Mouse (Mus musculus): ENCODE measurements at regions not wholly inside any gene's neighbourhood (a gene's known extent, or its start where the extent isn't known, plus 50 kb on each side); places are given as distances from the start of the nearest gene placed in this dataset.

DNA sequence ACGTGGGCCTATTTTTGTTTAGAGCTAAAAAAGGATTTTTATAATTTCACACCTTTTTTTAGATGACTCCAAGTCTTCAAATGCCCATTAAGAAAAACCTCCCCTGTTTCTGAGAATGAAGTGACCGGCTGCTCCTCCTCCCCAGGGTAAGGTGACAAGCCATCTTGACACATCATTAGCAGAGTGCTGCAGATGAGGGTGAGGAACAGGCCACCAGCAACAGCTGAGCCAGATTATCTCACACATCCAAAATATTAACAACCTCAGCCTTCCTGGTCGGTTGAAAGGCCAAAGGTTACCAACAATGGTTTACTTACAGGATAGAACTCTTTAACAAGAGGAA is 172.4 kb upstream of the Nabp1 start:
- H3K36me3 ChIP-seq (replicated peaks; ENCODE audit: insufficient read depth, low read length) = no peaks in the 10 kb centered on the region
- DNase-seq (no peak), ATAC-seq (no peak)
- no peaks in the 10 kb centered on the region for H3K27me3 ChIP-seq (ENCODE audit: insufficient read depth, low read length)
- no peaks in the 10 kb centered on the region for H3K4me1 ChIP-seq (ENCODE audit: insufficient read depth)
- no peak overlapping the region for H3K4me3 ChIP-seq (ENCODE audit: low read depth, low read length)
- 48% methylated on average over 3 of the region's 3 CpGs for WGBS (ENCODE audit: insufficient replicate concordance)
- no peak overlapping the region for H3K4me2 ChIP-seq (ENCODE audit: low read depth, low read length)
- no peak for TF ChIP-seq EP300 (IDR thresholded peaks at IDR 0.05; ENCODE audit: low read depth)
- no peak for TF ChIP-seq CTCF (IDR thresholded peaks at IDR 0.05; ENCODE audit: low read depth)
- H3K9ac ChIP-seq (replicated peaks) = no peak overlapping the region
- no peak overlapping the region for H3K27ac ChIP-seq (ENCODE audit: low read depth)
- no peaks in the 10 kb centered on the region for H3K9me3 ChIP-seq (ENCODE audit: low read length)

GRCm38 (mm10) chr1:51649963-51650652 is 171.9 kb upstream of the Nabp1 start:
- Histone ChIP-seq H3K4me3 (ENCODE audit: low read depth, low read length) (no peak overlapping the region), H3K36me3 (replicated peaks; ENCODE audit: insufficient read depth, low read length) (no peaks in the 10 kb centered on the region), H3K9ac (replicated peaks) (no peak overlapping the region), H3K4me2 (ENCODE audit: low read depth, low read length) (no peak overlapping the region), H3K4me1 (ENCODE audit: insufficient read depth) (no peaks in the 10 kb centered on the region), H3K9me3 (ENCODE audit: low read length) (no peaks in the 10 kb centered on the region), H3K27ac (ENCODE audit: low read depth) (no peak overlapping the region), H3K27me3 (ENCODE audit: insufficient read depth, low read length) (no peaks in the 10 kb centered on the region)
- no peak for ATAC-seq
- WGBS (ENCODE audit: insufficient replicate concordance) = 71% methylated on average over 4 of the region's 4 CpGs
- TF ChIP-seq EP300 (IDR thresholded peaks at IDR 0.05; ENCODE audit: low read depth) (no peak), CTCF (IDR thresholded peaks at IDR 0.05; ENCODE audit: low read depth) (no peak)
- DNase-seq = no peak

- H3K4me1 ChIP-seq (ENCODE audit: insufficient read depth) = no peaks in the 10 kb centered on the region
- H3K27me3 ChIP-seq (ENCODE audit: insufficient read depth, low read length) = no peaks in the 10 kb centered on the region
- ATAC-seq (peak; percentile 35; the same call in 1 of the 2 replicates), DNase-seq (no peak)
- TF ChIP-seq CTCF (IDR thresholded peaks at IDR 0.05; ENCODE audit: low read depth) = no peak
- no peak for TF ChIP-seq EP300 (IDR thresholded peaks at IDR 0.05; ENCODE audit: low read depth)
- H3K9ac ChIP-seq (replicated peaks) = no peak overlapping the region
- H3K4me3 ChIP-seq (ENCODE audit: low read depth, low read length) = no peak overlapping the region
- H3K27ac ChIP-seq (ENCODE audit: low read depth) = no peak overlapping the region
- H3K9me3 ChIP-seq (ENCODE audit: low read length) = no peaks in the 10 kb centered on the region
- H3K4me2 ChIP-seq (ENCODE audit: low read depth, low read length) = no peak overlapping the region
- no peaks in the 10 kb centered on the region for H3K36me3 ChIP-seq (replicated peaks; ENCODE audit: insufficient read depth, low read length)
- WGBS (ENCODE audit: insufficient replicate concordance) = 82% methylated on average over 2 of the region's 2 CpGs
These were observed 169.7 kb upstream of the Nabp1 start for GRCm38 (mm10) chr1:51647955-51648354.

GRCm38 (mm10) chr1:51644399-51644798 is 166.2 kb upstream of the Nabp1 start:
- Histone ChIP-seq H3K4me1 (ENCODE audit: insufficient read depth) (no peaks in the 10 kb centered on the region), H3K9me3 (ENCODE audit: low read length) (no peaks in the 10 kb centered on the region), H3K36me3 (replicated peaks; ENCODE audit: insufficient read depth, low read length) (no peaks in the 10 kb centered on the region), H3K4me2 (ENCODE audit: low read depth, low read length) (no peak overlapping the region), H3K4me3 (ENCODE audit: low read depth, low read length) (no peak overlapping the region), H3K9ac (replicated peaks) (no peak overlapping the region), H3K27me3 (ENCODE audit: insufficient read depth, low read length) (no peaks in the 10 kb centered on the region), H3K27ac (ENCODE audit: low read depth) (no peak overlapping the region)
- WGBS (ENCODE audit: insufficient replicate concordance) = 30% methylated on average over 2 of the region's 2 CpGs
- ATAC-seq = no peak
- TF ChIP-seq EP300 (IDR thresholded peaks at IDR 0.05; ENCODE audit: low read depth) = no peak
- peak; percentile 88 for TF ChIP-seq CTCF (IDR thresholded peaks at IDR 0.05; ENCODE audit: low read depth)
- peak; percentile 76 for DNase-seq

GRCm38 (mm10) chr1:51643640-51644039 is 165.4 kb upstream of the Nabp1 start:
- ATAC-seq (no peak), DNase-seq (no peak)
- WGBS (ENCODE audit: insufficient replicate concordance) = 38% methylated on average over 3 of the region's 3 CpGs

DNA sequence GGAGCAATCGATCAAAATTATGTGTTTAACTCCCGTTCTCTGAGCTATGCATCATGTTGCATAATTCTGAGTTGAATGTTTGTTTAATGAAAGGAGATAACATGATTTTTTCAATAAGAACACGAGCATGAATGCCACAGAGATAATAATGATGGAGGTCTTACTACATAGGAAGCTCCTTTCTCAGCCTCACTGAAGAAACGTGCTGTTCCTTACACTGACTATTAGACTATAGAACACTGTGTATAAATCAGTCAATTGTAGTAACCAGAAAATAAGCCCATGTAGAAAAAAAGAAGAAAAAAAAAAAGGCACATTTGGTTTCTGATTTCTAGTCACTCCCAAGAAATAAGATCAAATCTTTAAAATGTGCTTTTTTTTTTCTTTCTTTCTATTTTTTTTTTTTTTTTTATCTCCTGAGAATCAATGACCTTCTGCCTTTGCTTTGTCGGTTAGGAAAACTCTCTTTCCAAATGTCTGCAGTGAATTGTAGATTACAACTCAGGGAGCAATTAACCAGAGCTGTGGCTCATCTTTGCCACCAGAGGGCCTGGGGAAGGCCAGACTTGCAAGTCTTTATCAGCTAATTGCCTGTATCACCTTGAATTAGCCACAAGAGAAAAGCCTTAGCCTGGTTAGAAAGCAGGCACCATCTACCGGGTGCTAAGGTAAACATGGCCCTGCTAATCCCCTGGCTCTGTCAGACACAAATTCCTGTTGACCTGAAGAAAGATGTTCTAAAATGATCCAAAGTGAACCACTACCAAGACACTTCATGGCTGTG is 160.5 kb upstream of the Nabp1 start:
- no peaks in the 10 kb centered on the region for H3K36me3 ChIP-seq (replicated peaks; ENCODE audit: insufficient read depth, low read length)
- no peak for ATAC-seq
- H3K4me3 ChIP-seq (ENCODE audit: low read depth, low read length) = no peak overlapping the region
- H3K4me1 ChIP-seq (ENCODE audit: insufficient read depth) = no peaks in the 10 kb centered on the region
- H3K27me3 ChIP-seq (ENCODE audit: insufficient read depth, low read length) = no peaks in the 10 kb centered on the region
- no peaks in the 10 kb centered on the region for H3K9me3 ChIP-seq (ENCODE audit: low read length)
- H3K9ac ChIP-seq (replicated peaks) = no peak overlapping the region
- no peak for DNase-seq
- H3K27ac ChIP-seq (ENCODE audit: low read depth) = no peak overlapping the region
- TF ChIP-seq CTCF (IDR thresholded peaks at IDR 0.05; ENCODE audit: low read depth) = 0 out of 2 replicates have a peak, but pooled peaks have one; percentile 33
- TF ChIP-seq EP300 (IDR thresholded peaks at IDR 0.05; ENCODE audit: low read depth) = no peak
- H3K4me2 ChIP-seq (ENCODE audit: low read depth, low read length) = no peak overlapping the region
- WGBS (ENCODE audit: insufficient replicate concordance) = 56% methylated on average over 6 of the region's 6 CpGs

More at GRCm38 (mm10) chr1:51643640-51644039, 165.4 kb upstream of the Nabp1 start:
- Histone ChIP-seq H3K9me3 (ENCODE audit: low read length) (no peaks in the 10 kb centered on the region), H3K36me3 (replicated peaks; ENCODE audit: insufficient read depth, low read length) (no peaks in the 10 kb centered on the region), H3K27ac (ENCODE audit: low read depth) (no peak overlapping the region), H3K4me2 (ENCODE audit: low read depth, low read length) (no peak overlapping the region), H3K4me3 (ENCODE audit: low read depth, low read length) (no peak overlapping the region), H3K27me3 (ENCODE audit: insufficient read depth, low read length) (no peaks in the 10 kb centered on the region), H3K9ac (replicated peaks) (no peak overlapping the region), H3K4me1 (ENCODE audit: insufficient read depth) (no peaks in the 10 kb centered on the region)
- TF ChIP-seq EP300 (IDR thresholded peaks at IDR 0.05; ENCODE audit: low read depth) = no peak
- no peak for TF ChIP-seq CTCF (IDR thresholded peaks at IDR 0.05; ENCODE audit: low read depth)
